ENCODE assay signal across 8 mouse cellular contexts in the genomic region with DNA sequence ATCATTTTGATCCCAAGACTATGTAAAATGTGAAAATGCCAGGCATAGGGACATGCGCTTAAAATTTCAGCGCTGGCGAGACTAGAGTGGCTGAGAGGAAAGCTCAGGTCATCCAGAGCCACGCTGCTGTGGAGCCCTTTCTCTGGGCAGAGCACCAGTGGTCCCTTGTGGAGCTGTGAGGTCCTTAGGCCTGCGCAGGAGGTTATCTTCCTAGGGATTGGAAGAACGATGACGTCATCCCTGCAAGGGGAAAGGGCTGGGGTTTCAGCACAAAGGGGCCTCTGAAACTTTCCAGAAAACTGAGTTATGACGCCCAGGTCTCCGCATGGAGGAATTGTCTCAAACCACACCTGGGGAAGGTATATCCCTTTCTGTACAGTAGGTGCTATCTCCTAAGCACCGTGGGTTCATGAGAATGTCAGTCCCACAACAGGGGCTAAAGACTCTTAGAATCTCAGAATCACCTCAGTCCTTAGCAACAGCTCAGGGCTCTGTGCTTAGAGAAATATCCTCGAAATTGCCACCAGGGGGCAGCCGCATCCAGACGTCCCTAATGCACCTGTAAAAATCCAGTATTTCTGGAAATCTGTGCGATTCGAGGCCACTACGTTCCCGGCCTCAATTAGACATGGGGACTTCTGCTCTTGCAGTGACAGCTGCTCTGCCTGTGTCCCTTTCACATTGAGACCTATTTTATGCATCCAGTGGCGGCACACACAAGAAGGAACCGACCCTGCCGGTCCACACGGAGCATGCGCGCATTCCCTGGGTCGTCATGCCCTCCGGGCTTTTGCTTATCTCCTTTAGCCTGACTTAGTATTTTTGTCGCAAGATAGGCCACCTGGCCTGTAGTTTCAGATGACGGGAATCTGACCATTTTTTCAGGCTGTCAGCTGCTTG. TPM values are rescaled to one million over a fixed set of nuclear protein-coding genes. Genes with fewer than 3 reads are reported as not detected.
DNase-seq lines count a peak whose midpoint lies in the region; ATAC-seq lines count a peak whose summit lies in the region.

No protein-coding gene starts in this region.

- ATAC-seq in hindbrain, embryonic 14.5 days (ENCODE audit: low FRiP score), result peak; percentile 77

- peak; percentile 88 for DNase-seq in R1 (ENCODE audit: low read depth, low spot score)
- DNase-seq in cerebellum, adult 8-10 months, result peak; percentile 72
- DNase-seq in forelimb bud, embryonic 11.5 days (ENCODE audit: low read depth, low spot score), result peak; percentile 76
- DNase-seq in hindbrain, embryonic 14.5 days (ENCODE audit: low spot score), result peak; percentile 93
- peak; percentile 65 to 82 for DNase-seq in layer of hippocampus, postnatal 25 days (ENCODE audit: extremely low spot score in 1 of 2, low spot score in 1 of 2)
- peak; percentile 64 to 73 for DNase-seq in lung, postnatal 4 days
- DNase-seq in retina, postnatal 7 days (ENCODE audit: low read depth, low spot score), result peak; percentile 67
- DNase-seq in urinary bladder, postnatal 4 days (ENCODE audit: low spot score in 2 of 2), result peak; percentile 36 to 67

- no peaks in the 10 kb centered on the region for H3K36me3 ChIP-seq in hindbrain, embryonic 14.5 days (replicated peaks; ENCODE audit: control insufficient read depth, insufficient read depth)

- H3K27ac ChIP-seq in hindbrain, embryonic 14.5 days, result no peak overlapping the region

- no peaks in the 10 kb centered on the region for H3K9me3 ChIP-seq in hindbrain, embryonic 14.5 days (ENCODE audit: control insufficient read depth, low read length)

- peak overlapping the region; percentile 41; the same call in 1 of the 2 replicates for H3K9ac ChIP-seq in hindbrain, embryonic 14.5 days

- 30% methylated on average over 27 of the region's 27 CpGs for WGBS in hindbrain, embryonic 14.5 days

- peaks cover 4% of the 10 kb centered on the region; the same call in 1 of the 2 replicates for H3K4me1 ChIP-seq in hindbrain, embryonic 14.5 days (replicated peaks; ENCODE audit: control insufficient read depth, insufficient read depth, low read length)

- peak overlapping the region; percentile 56 for H3K4me2 ChIP-seq in hindbrain, embryonic 14.5 days (replicated peaks)

- H3K27me3 ChIP-seq in hindbrain, embryonic 14.5 days (ENCODE audit: control insufficient read depth, insufficient read depth, low read length), result no peaks in the 10 kb centered on the region

- H3K4me3 ChIP-seq in hindbrain, embryonic 14.5 days (replicated peaks; ENCODE audit: low read length), result peak overlapping the region; percentile 24

RNA-seq across cellular contexts. Expression of gene Kcne1, which starts 18.4 kb away (rescaled TPM):
- 0.23 TPM in 1 of 2 replicates, not detected in the other for polyA plus RNA-seq in hindbrain, embryonic 14.5 days (2014; fragmentation: Nextera tagmentation; extraction: Ambion mirVana)
- total RNA-seq in layer of hippocampus, postnatal 25 days (2021), result not detected

RNA-seq across cellular contexts. Expression of gene Fam243, which starts 19.6 kb away (rescaled TPM):
- polyA plus RNA-seq in hindbrain, embryonic 14.5 days (2014; fragmentation: Nextera tagmentation; extraction: Ambion mirVana), result 0.17 and 0.20 TPM in 2 replicates
- not detected for total RNA-seq in layer of hippocampus, postnatal 25 days (2021)

RNA-seq across cellular contexts. Expression of gene Smim11, which starts 39.8 kb away (rescaled TPM):
- polyA plus RNA-seq in hindbrain, embryonic 14.5 days (2014; fragmentation: Nextera tagmentation; extraction: Ambion mirVana), result 63.8 and 66.1 TPM in 2 replicates
- total RNA-seq in layer of hippocampus, postnatal 25 days (2021), result 10 to 100 TPM; 19.3 to 21.4 TPM

RNA-seq across cellular contexts. Expression of gene Kcne2, which starts 48.7 kb away (rescaled TPM):
- polyA plus RNA-seq in hindbrain, embryonic 14.5 days (2014; fragmentation: Nextera tagmentation; extraction: Ambion mirVana), result 32.3 and 53.8 TPM in 2 replicates
- total RNA-seq in layer of hippocampus, postnatal 25 days (2021), result under 1 TPM; 0.38 to 0.42 TPM
